Mouse (Mus musculus) forebrain, embryonic 11.5 days (tissue): ENCODE data around the gene Agrp. TPM values are rescaled to one million over a fixed set of nuclear protein-coding genes. Genes with fewer than 3 reads are reported as not detected.

ENCODE experiments used
- ATAC-seq: fragments of 200-750 bp; cut with Nextera tagmentation; replicated peaks from 2 replicates; pipeline ENCODE4 v1.8.0; 2017; ENCODE audit warnings: moderate TSS enrichment; ENCODE audit not compliant: low FRiP score
- DNase-seq: peaks from one replicate; pipeline ENCODE4 v3.0.0-alpha.2; 2017; ENCODE audit warnings: low spot score
- H3K27ac ChIP-seq: fragments of 300-500 bp; sonication (generic); 2 replicates; pipeline ENCODE4 v1.5.1; 2014; ENCODE audit warnings: low read depth, low read length
- H3K27me3 ChIP-seq: fragments of 300-500 bp; sonication (generic); 2 replicates; pipeline ENCODE4 v1.6.1; 2014; ENCODE audit warnings: mild to moderate bottlenecking, low read length, mixed read lengths; ENCODE audit not compliant: control insufficient read depth, insufficient read depth
- H3K36me3 ChIP-seq: fragments of 300-500 bp; sonication (generic); 2 replicates; pipeline ENCODE4 v1.6.1; 2014; ENCODE audit warnings: mild to moderate bottlenecking, low read length, moderate library complexity, mixed read lengths; ENCODE audit not compliant: control insufficient read depth, insufficient read depth
- H3K4me1 ChIP-seq: fragments of 300-500 bp; sonication (generic); replicated peaks from 2 replicates; pipeline ENCODE4 v1.6.1; 2014; ENCODE audit warnings: low read length, mixed read lengths; ENCODE audit not compliant: control insufficient read depth, insufficient read depth
- H3K4me2 ChIP-seq: fragments of 300-500 bp; sonication (generic); 2 replicates; pipeline ENCODE4 v1.6.1; 2014; ENCODE audit warnings: low read depth, mild to moderate bottlenecking, low read length, moderate library complexity, mixed read lengths; ENCODE audit not compliant: severe bottlenecking
- H3K4me3 ChIP-seq: fragments of 300-500 bp; sonication (generic); 2 replicates; pipeline ENCODE4 v1.5.1; 2014; ENCODE audit warnings: low read depth, low read length
- H3K9ac ChIP-seq: fragments of 300-500 bp; sonication (generic); 2 replicates; pipeline ENCODE4 v1.6.1; 2014; ENCODE audit warnings: low read length
- H3K9me3 ChIP-seq: fragments of 300-500 bp; sonication (generic); 2 replicates; pipeline ENCODE4 v1.6.1; 2016; ENCODE audit warnings: low read length, mixed read lengths; ENCODE audit not compliant: control insufficient read depth
- WGBS: fragments of 180-500 bp; shearing (Covaris S2); extraction: QIAGEN DNeasy Blood & Tissue Kit; methylation state at CpG from one replicate; pipeline ENCODE4 v1.1.7; 2014; 5-methylcytosine and 5-hydroxymethylcytosine counted together
- polyA plus RNA-seq: library from polyadenylated mRNA; unstranded; fragments of >200 nt; fragmentation: Nextera tagmentation; extraction: Ambion mirVana; gene quantifications from 2 replicates; pipeline ENCODE4 v1.2.1, GENCODE M21; 2014

The Agrp gene
- 0.49 and 1.6 TPM in 2 replicates for polyA plus RNA-seq

DNA sequence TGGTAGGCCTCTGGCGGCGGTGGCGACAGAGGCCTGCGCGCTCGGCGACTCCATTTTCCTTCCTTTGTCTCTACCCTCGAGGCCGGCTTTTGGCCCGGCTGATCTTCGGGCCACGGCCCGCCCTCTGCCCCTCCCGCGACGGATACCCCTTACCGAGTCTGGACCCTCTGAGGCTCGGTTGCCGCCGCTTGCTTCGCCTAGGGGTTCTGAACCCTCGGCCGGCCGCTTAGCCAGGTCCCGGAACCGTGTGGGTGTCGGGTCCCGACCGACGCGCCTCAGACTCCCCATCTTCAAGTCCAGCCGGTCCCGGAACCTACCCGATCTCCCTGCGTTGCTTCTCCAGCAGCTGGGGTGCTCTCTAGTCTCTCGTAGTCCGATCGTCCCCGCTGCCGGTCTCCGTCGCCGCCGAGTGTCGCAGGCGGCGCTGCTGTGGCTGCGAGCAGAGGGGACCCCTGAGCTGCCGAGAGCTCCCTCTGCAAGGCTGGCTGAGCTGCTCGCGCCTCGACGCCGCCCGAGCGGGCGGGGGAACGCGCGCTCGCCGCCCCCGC is at the start of gene Agrp:
TSS of gene Agrp (minus strand) at position 431 of the 548 bp plus-strand sequence.
- Histone ChIP-seq H3K4me1 (peaks cover 2% of the 10 kb centered on the region; the same call in 1 of the 2 replicates), H3K36me3 (no peaks in the 10 kb centered on the region), H3K4me2 (peak within 1 kb of the TSS; percentile 63), H3K27ac (peak within 1 kb of the TSS; percentile 100), H3K4me3 (peak within 1 kb of the TSS; percentile 96), H3K27me3 (no peaks in the 10 kb centered on the region), H3K9ac (peak within 1 kb of the TSS; percentile 100), H3K9me3 (no peaks in the 10 kb centered on the region)
- ATAC-seq: peak; percentile 45
- WGBS: under 1% methylated on average over 55 of the region's 63 CpGs
- no peak for DNase-seq

DNA sequence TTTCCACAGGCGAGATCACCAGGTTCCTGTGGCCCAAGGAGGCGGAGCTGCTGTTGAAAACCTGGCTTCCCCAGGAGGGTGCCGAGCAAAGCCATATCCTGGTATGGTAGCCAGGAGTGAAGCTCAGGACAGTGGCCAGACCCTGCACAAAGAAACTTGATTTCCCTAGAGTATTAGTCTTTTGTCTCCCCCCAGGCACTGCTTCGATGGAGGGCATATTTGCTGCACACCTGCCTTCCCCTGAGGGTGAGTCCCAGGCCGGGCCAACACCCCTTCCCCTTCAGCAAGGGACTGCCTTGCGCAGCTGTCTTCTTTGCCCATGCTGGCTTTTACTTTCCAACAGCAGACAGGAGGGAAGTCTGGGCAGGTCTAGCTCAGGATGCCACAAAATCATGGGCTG is 49.4 kb upstream of the Agrp start:
- no peak overlapping the region for H3K9ac ChIP-seq
- no peak overlapping the region for H3K27ac ChIP-seq
- no peaks in the 10 kb centered on the region for H3K9me3 ChIP-seq
- no peak overlapping the region for H3K4me3 ChIP-seq
- 67% methylated on average over 6 of the region's 6 CpGs for WGBS
- ATAC-seq (no peak), DNase-seq (no peak)
- no peak overlapping the region for H3K4me2 ChIP-seq
- H3K36me3 ChIP-seq: peaks cover 11% of the 10 kb centered on the region; the same call in 1 of the 2 replicates
- no peaks in the 10 kb centered on the region for H3K4me1 ChIP-seq
- H3K27me3 ChIP-seq: no peaks in the 10 kb centered on the region

DNA sequence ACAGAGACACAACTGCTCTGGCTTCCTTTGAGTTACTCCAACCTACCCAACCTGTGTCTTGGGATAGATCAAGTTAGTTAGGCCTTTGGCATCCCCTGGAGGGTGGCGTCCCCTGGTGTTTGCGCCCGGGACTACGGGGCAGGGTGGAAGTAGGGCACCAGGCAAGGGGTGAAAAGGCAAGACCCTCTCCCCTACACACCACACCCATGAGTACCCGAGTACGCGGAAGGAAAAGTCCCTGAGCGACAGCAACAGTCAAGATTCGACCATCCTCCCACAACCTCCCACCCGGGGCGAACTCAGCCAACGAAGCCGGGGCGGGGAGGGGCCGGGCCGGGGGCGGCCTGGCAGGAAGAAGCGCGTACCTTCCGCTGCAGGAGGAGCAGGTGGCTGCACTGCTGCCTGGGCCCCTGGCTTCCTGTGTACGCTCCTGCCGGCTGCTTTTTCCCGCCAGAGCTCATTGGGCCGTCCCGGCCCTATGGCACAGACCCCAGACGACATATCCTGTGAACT is 48.7 kb upstream of the Agrp start, which contains the start of gene Carmil2:
TSS of gene Carmil2 (plus strand) at position 479 of the 513 bp plus-strand sequence.
- Histone ChIP-seq H3K9ac (no peak within 1 kb of the TSS), H3K4me2 (0 out of 2 replicates have a peak within 1 kb of the TSS, but pooled peaks have one; percentile 5), H3K36me3 (peaks cover 11% of the 10 kb centered on the region; the same call in 1 of the 2 replicates), H3K9me3 (no peaks in the 10 kb centered on the region), H3K4me3 (no peak within 1 kb of the TSS), H3K27ac (0 out of 2 replicates have a peak within 1 kb of the TSS, but pooled peaks have one; percentile 2), H3K27me3 (no peaks in the 10 kb centered on the region), H3K4me1 (no peaks in the 10 kb centered on the region)
- DNase-seq (no peak), ATAC-seq (peak; percentile 36; the same call in 1 of the 2 replicates)
- 19% methylated on average over 25 of the region's 26 CpGs for WGBS

DNA sequence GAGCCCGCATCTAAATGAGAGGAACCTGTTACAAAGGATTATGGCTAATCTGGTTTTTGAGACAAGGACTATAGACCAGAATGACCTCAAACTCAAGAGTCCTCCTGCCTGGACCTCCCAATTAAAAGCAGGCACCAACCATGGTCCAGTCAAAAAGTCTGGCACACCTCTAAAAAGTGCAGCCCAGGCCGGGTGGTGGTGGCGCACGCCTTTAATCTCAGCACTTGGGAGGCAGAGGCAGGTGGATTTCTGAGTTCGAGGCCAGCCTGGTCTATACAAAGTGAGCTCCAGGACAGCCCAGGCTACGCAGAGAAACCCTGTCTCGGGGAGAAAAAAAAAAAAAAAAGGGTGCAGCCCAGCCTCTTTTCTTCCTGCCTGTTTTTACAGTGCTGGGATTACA is 48.1 kb upstream of the Agrp start:
- no peaks in the 10 kb centered on the region for H3K4me1 ChIP-seq
- ATAC-seq (no peak), DNase-seq (no peak)
- no peak overlapping the region for H3K27ac ChIP-seq
- no peak overlapping the region for H3K4me2 ChIP-seq
- H3K9me3 ChIP-seq: no peaks in the 10 kb centered on the region
- no peaks in the 10 kb centered on the region for H3K27me3 ChIP-seq
- H3K9ac ChIP-seq: no peak overlapping the region
- no peak overlapping the region for H3K4me3 ChIP-seq
- H3K36me3 ChIP-seq: peaks cover 11% of the 10 kb centered on the region; the same call in 1 of the 2 replicates
- 82% methylated on average over 7 of the region's 7 CpGs for WGBS

DNA sequence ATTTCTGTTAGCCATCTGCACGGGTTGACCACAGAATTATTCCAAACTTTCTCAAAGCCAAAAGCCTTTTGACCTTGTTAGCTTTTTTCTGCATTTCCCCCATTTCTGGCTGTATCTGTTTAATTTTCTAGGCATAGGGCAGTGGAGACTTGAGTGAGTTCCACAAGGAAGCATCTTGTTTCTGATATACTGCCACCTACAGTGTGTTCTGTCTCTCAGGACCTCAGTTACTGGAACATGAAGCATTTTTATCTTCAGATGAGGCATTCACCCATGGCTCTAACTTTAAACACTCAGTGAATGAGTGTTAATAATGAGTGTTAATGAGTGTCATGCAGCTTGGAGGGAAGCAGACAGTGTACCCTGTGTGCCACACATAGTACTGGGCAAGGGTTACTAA is 40.7 kb upstream of the Agrp start:
- no peaks in the 10 kb centered on the region for H3K4me1 ChIP-seq
- no peak for DNase-seq
- H3K27ac ChIP-seq: no peak overlapping the region
- H3K27me3 ChIP-seq: no peaks in the 10 kb centered on the region
- H3K4me2 ChIP-seq: no peak overlapping the region
- no peak overlapping the region for H3K4me3 ChIP-seq
- 89% methylated on average over 1 of the region's 1 CpGs for WGBS
- peaks cover 12% of the 10 kb centered on the region for H3K36me3 ChIP-seq
- H3K9me3 ChIP-seq: no peaks in the 10 kb centered on the region
- no peak overlapping the region for H3K9ac ChIP-seq
- ATAC-seq: no peak

DNA sequence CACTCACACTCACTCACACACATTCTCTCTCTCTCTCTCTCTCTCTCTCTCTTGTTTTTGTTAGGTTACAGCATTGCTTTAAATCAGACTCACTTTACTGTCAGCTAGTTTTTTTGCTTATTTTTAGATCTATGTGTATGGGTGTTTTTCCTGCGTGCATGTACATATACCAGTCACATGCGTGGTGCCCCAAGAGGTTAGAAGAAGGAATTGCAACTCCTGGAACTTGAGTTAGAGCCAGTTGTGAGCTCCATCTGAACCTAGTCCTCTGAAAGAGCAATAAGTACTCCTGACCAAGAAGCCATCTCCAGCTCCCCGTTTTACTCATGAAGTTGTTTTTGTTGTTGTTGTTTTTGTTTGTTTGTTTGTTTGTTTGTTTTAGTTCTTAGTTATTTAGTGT is 24.0 kb upstream of the Agrp start:
- no peak for ATAC-seq
- Histone ChIP-seq H3K9ac (no peak overlapping the region), H3K4me1 (no peaks in the 10 kb centered on the region), H3K27ac (no peak overlapping the region), H3K36me3 (peaks cover 5% of the 10 kb centered on the region; the same call in 1 of the 2 replicates), H3K27me3 (no peaks in the 10 kb centered on the region), H3K9me3 (no peaks in the 10 kb centered on the region), H3K4me2 (no peak overlapping the region), H3K4me3 (no peak overlapping the region)
- no peak for DNase-seq
- WGBS: 87% methylated on average over 3 of the region's 3 CpGs

DNA sequence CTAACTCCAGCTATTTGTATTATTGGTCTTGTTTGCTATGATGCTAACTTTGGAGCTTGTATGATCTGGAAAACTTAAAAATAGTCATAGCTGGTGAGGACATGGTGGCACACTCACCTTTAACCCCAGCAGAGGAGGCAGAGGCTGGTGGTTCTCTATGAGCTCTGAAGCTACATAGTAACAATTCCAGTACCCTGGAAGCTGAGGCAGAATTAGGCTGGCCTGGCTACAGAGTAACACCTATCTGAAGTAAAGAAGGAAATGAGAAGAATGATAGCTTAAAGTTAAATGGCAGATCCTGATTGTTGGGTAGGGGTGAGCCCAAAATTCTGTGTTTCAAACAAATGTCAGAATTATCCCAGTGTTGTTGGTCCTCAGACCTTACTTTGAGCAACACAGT is 20.4 kb upstream of the Agrp start:
- H3K9me3 ChIP-seq: no peaks in the 10 kb centered on the region
- no peak overlapping the region for H3K4me2 ChIP-seq
- H3K27ac ChIP-seq: no peak overlapping the region
- H3K9ac ChIP-seq: no peak overlapping the region
- peaks cover 3% of the 10 kb centered on the region; the same call in 1 of the 2 replicates for H3K36me3 ChIP-seq
- H3K27me3 ChIP-seq: no peaks in the 10 kb centered on the region
- DNase-seq (no peak), ATAC-seq (no peak)
- H3K4me1 ChIP-seq: no peaks in the 10 kb centered on the region
- H3K4me3 ChIP-seq: no peak overlapping the region

DNA sequence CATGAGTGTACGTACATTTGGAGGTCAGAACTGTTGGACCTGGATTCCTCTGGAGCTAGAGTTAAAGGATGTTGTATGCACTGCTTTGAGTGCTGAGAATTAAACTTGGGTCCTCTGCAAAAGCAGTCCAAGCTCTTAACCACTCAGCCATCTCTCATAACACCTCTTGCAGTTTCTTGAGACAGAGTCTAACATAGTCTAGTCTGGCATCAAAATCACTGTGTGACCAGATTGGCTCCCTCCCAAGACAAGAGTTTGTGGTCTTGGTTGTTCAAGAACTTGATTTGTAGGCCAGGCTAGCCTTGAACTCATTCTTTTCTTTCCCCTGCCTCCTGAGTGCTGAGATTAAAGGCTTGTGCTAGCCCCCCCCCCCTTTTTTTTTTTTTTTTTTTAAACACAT is 11.7 kb upstream of the Agrp start:
- WGBS: 92% methylated on average over 1 of the region's 1 CpGs
- no peak for DNase-seq
- no peaks in the 10 kb centered on the region for H3K4me1 ChIP-seq
- no peaks in the 10 kb centered on the region for H3K27me3 ChIP-seq
- no peaks in the 10 kb centered on the region for H3K9me3 ChIP-seq
- H3K4me2 ChIP-seq: no peak overlapping the region
- no peak for ATAC-seq
- no peak overlapping the region for H3K27ac ChIP-seq
- peaks cover 10% of the 10 kb centered on the region for H3K36me3 ChIP-seq
- no peak overlapping the region for H3K9ac ChIP-seq
- H3K4me3 ChIP-seq: no peak overlapping the region

DNA sequence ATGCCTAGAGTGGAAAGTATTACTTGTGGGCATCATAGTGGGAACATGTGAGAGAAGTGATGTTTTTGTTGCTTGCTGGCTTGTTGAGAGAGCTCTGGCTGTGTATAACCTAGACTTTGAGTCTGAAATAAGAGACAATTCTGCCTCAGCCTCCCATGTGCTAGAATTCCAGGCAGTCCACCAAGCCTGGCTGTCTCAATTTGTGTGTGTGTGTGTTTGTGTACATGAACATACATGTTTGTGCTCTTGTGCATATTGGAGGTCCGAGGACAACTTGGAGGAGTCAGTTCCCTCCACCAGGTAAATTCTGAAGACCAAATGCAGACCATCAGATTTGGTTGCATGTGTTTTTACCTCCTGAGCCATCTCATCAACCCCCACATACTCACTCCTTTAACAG is 8.0 kb upstream of the Agrp start:
- H3K4me3 ChIP-seq: no peak overlapping the region
- H3K4me2 ChIP-seq: no peak overlapping the region
- peaks cover 11% of the 10 kb centered on the region for H3K36me3 ChIP-seq
- H3K27me3 ChIP-seq: no peaks in the 10 kb centered on the region
- no peaks in the 10 kb centered on the region for H3K9me3 ChIP-seq
- no peak overlapping the region for H3K9ac ChIP-seq
- no peaks in the 10 kb centered on the region for H3K4me1 ChIP-seq
- 96% methylated on average over 1 of the region's 1 CpGs for WGBS
- no peak for DNase-seq
- H3K27ac ChIP-seq: no peak overlapping the region
- no peak for ATAC-seq
